Mouse (Mus musculus) embryo, embryonic 10 days (tissue): ENCODE measurements around the gene Zfp628.
A peak's percentile ranks its signal among the peaks of the same experiment; 100 is the strongest.

Experiments used
- DNase-seq: peaks from one replicate; pipeline ENCODE4 v3.0.0-alpha.2; 2015; ENCODE audit warnings: low spot score

The Zfp628 gene

DNA sequence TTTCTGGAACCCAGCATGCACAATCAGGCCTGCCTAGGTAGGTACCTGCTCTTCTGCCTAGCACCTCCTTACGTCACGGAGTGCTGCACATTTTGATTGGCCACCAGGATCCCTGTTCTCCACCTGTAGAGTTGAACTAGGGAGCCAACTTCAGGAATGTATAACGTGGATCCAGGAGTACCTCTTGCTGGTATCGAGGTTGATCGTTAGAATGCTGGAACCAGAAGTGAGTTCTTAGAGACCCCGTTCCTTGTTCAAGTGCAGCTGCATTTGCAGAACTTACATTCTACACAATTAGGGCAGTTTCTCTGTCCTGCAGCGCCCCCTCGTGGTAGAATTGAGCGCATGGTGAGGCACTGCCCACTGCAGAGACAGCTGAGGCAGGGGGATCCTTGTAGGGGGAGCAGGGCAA, 25.1 kb downstream of the Zfp628 start:
- peak; percentile 87 for DNase-seq

DNA sequence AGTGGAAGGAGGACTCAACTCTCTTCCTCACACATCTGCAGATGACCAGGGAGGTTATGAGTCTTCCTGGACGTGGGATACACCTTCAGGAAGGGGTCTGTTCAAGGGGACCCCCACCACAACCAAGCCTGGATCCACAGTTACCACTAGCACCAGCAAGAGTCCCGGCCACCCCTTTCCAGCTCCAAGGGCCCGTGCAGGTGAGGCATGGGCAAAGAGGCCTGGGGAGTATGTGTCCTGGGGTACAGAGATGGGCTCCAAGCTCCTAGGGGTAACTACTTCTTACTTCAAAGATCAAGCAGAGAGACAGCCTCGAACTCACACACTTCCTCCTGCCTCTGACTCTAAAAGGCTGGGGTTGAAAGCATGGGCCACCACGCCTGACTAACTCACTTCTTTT, 27.7 kb downstream of the Zfp628 start:
- no peak for DNase-seq

DNA sequence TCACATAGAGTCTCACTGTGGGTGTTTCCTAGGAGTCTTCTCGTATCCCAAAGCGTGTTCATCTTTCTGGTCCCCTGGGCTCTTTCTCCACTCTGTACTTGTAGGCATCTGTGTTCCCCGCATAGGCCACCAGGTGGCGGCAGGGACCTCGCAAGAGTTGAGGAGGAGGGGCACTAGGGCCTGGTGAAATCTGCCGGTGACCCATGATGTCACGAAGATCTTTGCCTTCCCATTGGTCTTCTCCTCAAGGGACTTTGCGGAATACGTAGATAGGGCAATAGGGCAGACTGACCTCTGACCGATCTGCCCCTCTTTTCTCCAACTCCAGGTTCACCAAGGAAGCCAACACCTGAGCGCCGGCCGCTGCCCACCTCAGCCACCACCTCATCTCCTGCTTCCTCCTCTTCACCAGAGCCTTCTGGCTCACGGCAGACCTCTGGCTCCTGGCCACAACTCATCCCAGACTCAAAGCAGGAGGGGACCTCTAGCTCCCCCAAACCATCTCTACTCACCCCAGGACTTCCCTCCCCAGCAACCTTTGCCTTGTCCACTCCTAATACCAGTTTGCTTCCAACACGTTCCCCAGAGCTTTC, 28.3 kb downstream of the Zfp628 start:
- DNase-seq, result peak; percentile 95

GRCm38 (mm10) chr7:4947855-4948254, 32.8 kb downstream of the Zfp628 start:
- no peak for DNase-seq

- no peak for DNase-seq
Observed at GRCm38 (mm10) chr7:4948386-4948785, 33.4 kb downstream of the Zfp628 start.

DNA sequence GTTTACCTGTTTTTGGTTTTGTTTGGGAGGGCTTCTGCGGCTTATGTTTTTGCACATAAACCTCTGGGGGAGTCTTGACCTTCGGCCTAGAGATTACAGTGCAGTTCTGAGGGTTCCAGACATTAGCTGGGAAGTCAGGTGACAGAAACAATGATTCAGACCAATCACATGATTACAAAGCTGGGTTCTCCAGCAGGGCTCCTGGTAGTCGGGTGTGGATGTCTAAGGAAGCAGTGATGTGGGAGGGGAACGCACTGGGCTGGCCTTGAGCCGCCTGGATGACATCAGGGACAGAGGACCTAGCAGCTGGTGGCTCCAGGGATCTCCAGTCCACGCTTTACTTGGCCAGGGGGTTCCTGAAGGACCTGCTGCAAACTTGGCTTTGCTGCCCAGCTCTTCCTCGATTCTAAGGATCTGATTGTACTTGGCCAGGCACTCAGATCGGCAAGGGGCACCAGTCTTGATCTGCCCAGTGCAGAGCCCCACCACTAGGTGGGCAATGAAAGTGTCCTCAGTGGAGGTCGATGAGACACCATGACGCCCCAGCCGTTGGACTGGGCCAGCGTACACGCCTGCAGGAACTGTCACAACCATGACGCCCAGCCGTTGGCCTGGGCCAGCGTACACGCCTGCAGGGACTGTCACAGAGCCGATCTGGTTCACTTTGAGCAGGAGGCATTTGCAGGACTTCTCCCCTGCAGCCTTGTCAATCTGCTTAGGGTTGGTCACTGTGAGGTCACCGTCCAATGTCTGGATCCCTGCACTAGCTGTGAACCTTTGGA, 35.7 kb downstream of the Zfp628 start:
- DNase-seq, result no peak

GRCm38 (mm10) chr7:4953815-4954445, 38.9 kb downstream of the Zfp628 start:
- no peak for DNase-seq

DNA sequence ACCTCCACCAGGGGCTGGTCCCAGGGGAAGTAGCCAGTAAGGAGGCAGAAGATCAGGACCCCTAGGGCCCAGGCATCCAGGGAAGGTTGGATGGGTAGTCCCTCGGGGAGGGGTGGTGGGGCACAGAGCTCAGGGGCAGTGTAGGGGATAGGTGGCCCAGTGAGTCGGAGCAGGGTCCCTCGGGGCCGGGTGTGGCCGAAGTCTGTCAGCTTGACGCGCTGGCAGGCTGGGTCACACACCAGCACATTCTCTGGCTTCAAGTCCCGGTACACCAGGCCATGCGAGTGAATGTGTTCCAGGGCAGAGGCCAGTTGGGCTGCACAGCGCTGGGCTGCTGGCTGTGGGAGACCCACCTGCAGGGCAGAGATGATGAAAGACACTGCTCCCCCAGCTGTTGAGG, 42.3 kb downstream of the Zfp628 start:
- no peak for DNase-seq

- DNase-seq, result no peak
Observed at GRCm38 (mm10) chr7:4963527-4963926, 48.5 kb downstream of the Zfp628 start.

- DNase-seq, result peak; percentile 61
Observed at GRCm38 (mm10) chr7:4964272-4964671, 49.3 kb downstream of the Zfp628 start, which contains the start of gene Sbk2. Sbk2 (minus strand) TSS chr7:4964406.

GRCm38 (mm10) chr7:4964988-4965387, 50.0 kb downstream of the Zfp628 start:
- DNase-seq, result no peak

DNA sequence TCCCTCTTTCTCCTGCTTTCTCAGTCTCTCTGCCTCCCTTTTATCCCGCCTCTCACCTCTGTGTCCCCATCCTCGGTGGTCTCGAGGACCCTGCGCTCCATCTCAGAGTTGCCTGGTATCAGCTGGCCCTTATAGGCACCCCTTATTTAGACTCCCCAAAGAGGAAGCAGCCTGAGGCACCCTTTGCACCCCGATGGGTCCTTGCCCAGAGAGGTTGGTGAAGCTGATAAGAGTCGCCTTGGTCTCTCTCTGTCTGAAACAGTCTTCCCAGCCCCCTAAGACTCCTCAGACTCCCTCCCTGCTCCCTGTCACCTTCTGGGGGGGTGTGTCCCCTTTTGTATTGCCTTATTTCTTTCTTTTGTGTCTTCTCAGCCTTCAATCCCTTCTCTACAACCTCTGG, 56.1 kb downstream of the Zfp628 start, which contains the start of gene Sbk3:
Gene Sbk3, minus strand, starts transcription at position 101 of the 400 bp plus-strand sequence.
- no peak for DNase-seq
